Mouse (Mus musculus): ENCODE data around the gene Trmt5.

GRCm38 (mm10) chr12:73328448-73329167 is 42.1 kb upstream of the Trmt5 start:
- TF ChIP-seq POLR2A (IDR thresholded peaks at IDR 0.05; ENCODE audit: borderline replicate concordance, low read depth, low read length) (no peak), CTCF (IDR thresholded peaks at IDR 0.05; ENCODE audit: low read depth, low read length) (no peak)
